Mouse (Mus musculus) megakaryocyte-erythroid progenitor cell, adult 5-6 weeks (primary cell): ENCODE measurements around the gene 1500011B03Rik. TPM values are rescaled to one million over a fixed set of nuclear protein-coding genes. Genes with fewer than 3 reads are reported as not detected.

ENCODE experiments used
- ATAC-seq: replicated peaks from 2 replicates; pipeline ENCODE4 v1.8.0; 2016; ENCODE audit warnings: mild to moderate bottlenecking, inconsistent platforms; ENCODE audit not compliant: severe bottlenecking, poor library complexity, low FRiP score, low TSS enrichment
- total RNA-seq, 2 experiments: library from RNA; stranded (forward) in 1 of 2; stranded (reverse) in 1 of 2; fragments of 200-1000, 215-1000 nt in 1 of 2; fragments of >200 nt in 1 of 2; fragmentation: Nextera tagmentation in 1 of 2; gene quantifications; 2 replicates each; pipeline ENCODE4 v1.2.3; 2014 to 2017

Gene 1500011B03Rik
- total RNA-seq, 2 experiments from 2014 or later, result 53.2 to 55.0 TPM

DNA sequence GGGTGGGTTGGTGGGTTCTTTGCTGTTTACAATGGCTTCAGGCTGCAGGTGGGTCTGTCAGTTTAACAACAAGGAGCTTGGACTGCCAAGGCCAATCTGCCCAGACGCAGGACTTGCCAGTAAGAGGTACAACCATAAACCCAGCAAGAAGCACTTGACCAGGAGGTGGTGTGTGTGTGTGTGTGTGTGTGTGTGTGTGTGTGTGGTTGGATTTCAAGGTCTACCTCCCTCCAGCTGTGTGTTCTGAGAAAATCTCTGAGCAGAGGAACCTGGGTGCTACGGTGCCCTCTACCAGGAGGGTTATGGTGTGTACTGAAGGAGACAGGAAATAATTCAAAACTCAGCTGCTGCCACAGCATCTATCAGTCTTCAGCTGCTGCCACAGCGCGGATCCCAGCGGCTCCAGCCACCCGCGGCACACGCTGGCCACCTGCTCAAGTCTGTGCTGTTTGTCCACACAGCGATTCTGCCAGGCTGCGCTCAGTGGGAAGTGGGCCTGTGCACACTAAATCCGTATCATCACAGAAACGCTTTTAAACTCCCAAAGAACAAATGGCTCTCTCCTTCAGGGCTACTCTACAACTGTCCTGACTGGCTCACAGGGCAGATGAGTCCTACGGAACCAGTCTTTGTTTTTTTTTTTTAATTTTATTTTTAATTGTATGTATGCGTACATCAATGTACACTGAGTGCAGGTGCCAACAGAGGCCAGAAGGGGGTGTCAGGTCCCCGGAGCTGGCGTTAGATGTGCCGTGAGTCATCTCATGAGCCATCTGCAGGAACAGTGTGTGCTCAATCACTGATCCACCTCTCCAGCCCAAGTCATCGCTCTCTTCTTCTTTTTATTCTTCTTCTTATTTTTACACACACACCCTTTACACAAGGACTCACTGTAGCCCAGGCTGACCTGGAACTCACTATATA, 58.2 kb downstream of the 1500011B03Rik start:
- peak; percentile 59; the same call in 1 of the 2 replicates for ATAC-seq

DNA sequence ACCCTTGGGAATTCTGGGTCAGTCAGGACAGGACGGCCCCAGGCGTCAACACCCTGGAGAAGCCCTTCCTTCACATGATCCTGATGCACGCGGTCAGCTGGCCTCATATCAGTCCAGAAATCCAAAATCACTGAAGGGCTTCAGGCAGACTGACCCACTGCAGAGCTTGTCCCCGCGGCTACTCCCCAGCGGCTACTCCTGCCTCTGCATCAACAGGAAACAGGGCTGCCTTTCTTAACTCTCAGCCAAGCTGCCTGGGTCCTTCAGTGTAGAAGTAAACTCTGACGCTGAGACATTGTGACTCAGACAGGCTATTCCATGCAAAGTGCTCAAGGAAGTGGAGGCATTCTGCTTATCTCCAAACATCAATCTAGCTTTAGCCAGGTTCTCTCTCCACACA, 61.3 kb downstream of the 1500011B03Rik start:
- ATAC-seq, result no peak

GRCm38 (mm10) chr5:114759536-114760090, 63.7 kb downstream of the 1500011B03Rik start:
- no peak for ATAC-seq

Other genes starting within 250 kb of the 1500011B03Rik start
- gene Trpv4, start 165.0 kb downstream of the 1500011B03Rik start, total RNA-seq (2014; fragmentation: Nextera tagmentation), result 0.15 and 0.20 TPM in 2 replicates
- gene Trpv4, start 165.0 kb downstream of the 1500011B03Rik start, total RNA-seq (2017), result 0.52 TPM in 1 of 2 replicates, not detected in the other
- 56.0 and 67.5 TPM in 2 replicates for gene Gltp, start 132.5 kb downstream of the 1500011B03Rik start, total RNA-seq (2014; fragmentation: Nextera tagmentation)
- gene Gltp, start 132.5 kb downstream of the 1500011B03Rik start, total RNA-seq (2017), result 29.3 and 35.2 TPM in 2 replicates
- gene Tchp, start 115.7 kb downstream of the 1500011B03Rik start, total RNA-seq (2014; fragmentation: Nextera tagmentation), result 19.9 and 20.3 TPM in 2 replicates
- 11.8 and 16.3 TPM in 2 replicates for gene Tchp, start 115.7 kb downstream of the 1500011B03Rik start, total RNA-seq (2017)
- gene Ankrd13a, start 48.8 kb downstream of the 1500011B03Rik start, total RNA-seq (2014; fragmentation: Nextera tagmentation), result 351 and 396 TPM in 2 replicates
- gene Ankrd13a, start 48.8 kb downstream of the 1500011B03Rik start, total RNA-seq (2017), result 330 and 379 TPM in 2 replicates
- gene Git2, start 48.0 kb downstream of the 1500011B03Rik start, total RNA-seq (2014; fragmentation: Nextera tagmentation), result 81.5 and 99.6 TPM in 2 replicates
- 45.2 and 48.5 TPM in 2 replicates for gene Git2, start 48.0 kb downstream of the 1500011B03Rik start, total RNA-seq (2017)
- gene 4930519G04Rik, start 30.2 kb upstream of the 1500011B03Rik start, total RNA-seq (2014; fragmentation: Nextera tagmentation), result not detected in 2 replicates
- not detected in 2 replicates for gene 4930519G04Rik, start 30.2 kb upstream of the 1500011B03Rik start, total RNA-seq (2017)
- not detected in 2 replicates for gene Gm9936, start 35.2 kb upstream of the 1500011B03Rik start, total RNA-seq (2014; fragmentation: Nextera tagmentation)
- gene Gm9936, start 35.2 kb upstream of the 1500011B03Rik start, total RNA-seq (2017), result not detected in 2 replicates
- 3.9 and 6.3 TPM in 2 replicates for gene Oasl2, start 73.5 kb upstream of the 1500011B03Rik start, total RNA-seq (2014; fragmentation: Nextera tagmentation)
- 5.8 and 9.7 TPM in 2 replicates for gene Oasl2, start 73.5 kb upstream of the 1500011B03Rik start, total RNA-seq (2017)
- gene Oasl1, start 99.8 kb upstream of the 1500011B03Rik start, total RNA-seq (2014; fragmentation: Nextera tagmentation), result 12.2 and 21.1 TPM in 2 replicates
- 2.6 and 7.0 TPM in 2 replicates for gene Oasl1, start 99.8 kb upstream of the 1500011B03Rik start, total RNA-seq (2017)
- 20.0 and 21.2 TPM in 2 replicates for gene 2210016L21Rik, start 118.7 kb upstream of the 1500011B03Rik start, total RNA-seq (2014; fragmentation: Nextera tagmentation)
- 13.2 and 20.1 TPM in 2 replicates for gene 2210016L21Rik, start 118.7 kb upstream of the 1500011B03Rik start, total RNA-seq (2017)
- not detected in 2 replicates for gene Hnf1a, start 147.6 kb upstream of the 1500011B03Rik start, total RNA-seq (2014; fragmentation: Nextera tagmentation)
- not detected in 2 replicates for gene Hnf1a, start 147.6 kb upstream of the 1500011B03Rik start, total RNA-seq (2017)
- gene Sppl3, start 187.7 kb upstream of the 1500011B03Rik start, total RNA-seq (2014; fragmentation: Nextera tagmentation), result 47.2 and 47.5 TPM in 2 replicates
- gene Sppl3, start 187.7 kb upstream of the 1500011B03Rik start, total RNA-seq (2017), result 20.0 and 23.0 TPM in 2 replicates